Mouse (Mus musculus) ES-E14 (cell line): ENCODE data around the gene Chrna4.

Experiments used
- CHD2 ChIP-seq: IDR thresholded peaks from 2 replicates; pipeline ENCODE4 v1.6.1; 2014; ENCODE audit warnings: mild to moderate bottlenecking, low read depth, low read length, inconsistent platforms
- HCFC1 ChIP-seq: IDR thresholded peaks from 2 replicates; pipeline ENCODE4 v1.6.1; 2012; ENCODE audit warnings: low read length, inconsistent platforms, borderline replicate concordance; ENCODE audit not compliant: insufficient read depth
- MAFK ChIP-seq: IDR thresholded peaks from 2 replicates; pipeline ENCODE4 v1.6.1; 2014; ENCODE audit warnings: mild to moderate bottlenecking, low read depth, low read length, inconsistent platforms; ENCODE audit not compliant: insufficient read depth
- ZC3H11A ChIP-seq: IDR thresholded peaks from 2 replicates; pipeline ENCODE4 v1.6.1; 2012; ENCODE audit warnings: low read depth, mild to moderate bottlenecking, inconsistent platforms, low read length, borderline replicate concordance
- ZNF384 ChIP-seq: IDR thresholded peaks from 2 replicates; pipeline ENCODE4 v1.6.1; 2012; ENCODE audit warnings: low read depth, low read length, inconsistent platforms

GRCm38 (mm10) chr2:181008339-181008738 is 35.0 kb downstream of the Chrna4 start:
- TF ChIP-seq MAFK (no peak), ZNF384 (no peak), HCFC1 (no peak), ZC3H11A (no peak), CHD2 (no peak)
